Mouse (Mus musculus) heart, embryonic 16.5 days (tissue): ENCODE data around the gene Ergic1. TPM values are rescaled to one million over a fixed set of nuclear protein-coding genes. Genes with fewer than 3 reads are reported as not detected.
A peak's percentile ranks its signal among the peaks of the same experiment; 100 is the strongest.

Experiments
- ATAC-seq: fragments of 200-750 bp; cut with Nextera tagmentation; replicated peaks from 2 replicates; pipeline ENCODE4 v1.8.0; 2017; ENCODE audit warnings: moderate number of reproducible peaks; ENCODE audit not compliant: insufficient read depth, low FRiP score; ENCODE audit errors: extremely low read depth
- H3K27ac ChIP-seq: fragments of 300-500 bp; sonication (generic); 2 replicates; pipeline ENCODE4 v1.5.1; 2014; ENCODE audit warnings: mild to moderate bottlenecking, low read length, control low read depth, moderate library complexity
- H3K27me3 ChIP-seq: fragments of 300-500 bp; sonication (generic); 2 replicates; pipeline ENCODE4 v1.6.1; 2014; ENCODE audit warnings: low read length, mixed read lengths; ENCODE audit not compliant: control insufficient read depth, insufficient read depth
- H3K36me3 ChIP-seq: fragments of 300-500 bp; sonication (generic); 2 replicates; pipeline ENCODE4 v1.6.1; 2014; ENCODE audit not compliant: control insufficient read depth, insufficient read depth
- H3K4me1 ChIP-seq: fragments of 300-500 bp; sonication (generic); 2 replicates; pipeline ENCODE4 v1.6.1; 2014; ENCODE audit warnings: low read length, mixed read lengths; ENCODE audit not compliant: control insufficient read depth, insufficient read depth
- H3K4me2 ChIP-seq: fragments of 300-500 bp; sonication (generic); 2 replicates; pipeline ENCODE4 v1.6.1; 2014; ENCODE audit warnings: low read depth, mild to moderate bottlenecking, control low read depth, low read length
- H3K4me3 ChIP-seq: fragments of 300-500 bp; sonication (generic); 2 replicates; pipeline ENCODE4 v1.5.1; 2014; ENCODE audit warnings: mild to moderate bottlenecking, control low read depth, low read length
- H3K9ac ChIP-seq: fragments of 300-500 bp; sonication (generic); 2 replicates; pipeline ENCODE4 v1.6.1; 2014; ENCODE audit warnings: low read length, control low read depth
- H3K9me3 ChIP-seq: fragments of 300-500 bp; sonication (generic); replicated peaks from 2 replicates; pipeline ENCODE4 v1.6.1; 2016; ENCODE audit warnings: low read length; ENCODE audit not compliant: control insufficient read depth
- WGBS: fragments of 180-500 bp; shearing (Covaris S2); extraction: QIAGEN DNeasy Blood & Tissue Kit; methylation state at CpG from one replicate; pipeline ENCODE4 v1.1.7; 2014; 5-methylcytosine and 5-hydroxymethylcytosine counted together
- polyA plus RNA-seq: library from polyadenylated mRNA; unstranded; fragments of >200 nt; fragmentation: Nextera tagmentation; extraction: Ambion mirVana; gene quantifications from 2 replicates; pipeline ENCODE4 v1.2.1, GENCODE M21; 2015

Gene Ergic1
- polyA plus RNA-seq, 1 experiment from 2014 or later: 84.9 TPM

DNA sequence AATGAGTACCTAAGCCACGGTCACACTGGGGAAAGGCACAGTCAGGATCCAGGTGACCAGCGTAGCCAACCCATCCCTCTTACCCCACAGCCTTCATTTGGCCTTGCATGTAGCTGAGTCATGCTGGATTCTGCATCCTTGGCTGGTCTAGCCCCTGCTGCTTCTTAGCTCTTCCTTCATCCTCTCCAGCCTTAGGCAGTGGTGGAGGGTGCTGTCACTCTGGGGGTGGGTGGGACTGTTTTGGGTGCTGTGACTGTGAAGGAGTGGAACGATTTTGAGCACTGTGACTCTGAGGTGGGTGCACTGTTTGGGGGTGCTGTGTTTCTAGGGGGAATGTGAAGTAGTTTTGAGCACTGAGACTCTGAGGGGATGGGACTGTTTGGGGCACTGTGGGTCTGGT lies 67.6 kb downstream of the Ergic1 start:
- WGBS: 92% methylated on average over 3 of the region's 3 CpGs
- Histone ChIP-seq H3K4me1 (no peaks in the 10 kb centered on the region), H3K27me3 (no peaks in the 10 kb centered on the region), H3K36me3 (peaks cover 35% of the 10 kb centered on the region), H3K27ac (no peak overlapping the region), H3K9me3 (no peaks in the 10 kb centered on the region), H3K4me3 (no peak overlapping the region), H3K4me2 (no peak overlapping the region), H3K9ac (no peak overlapping the region)
- no peak for ATAC-seq

- Histone ChIP-seq H3K4me1 (no peaks in the 10 kb centered on the region), H3K9ac (no peak overlapping the region), H3K4me3 (no peak overlapping the region), H3K4me2 (no peak overlapping the region), H3K27me3 (no peaks in the 10 kb centered on the region), H3K9me3 (no peaks in the 10 kb centered on the region), H3K36me3 (peaks cover 32% of the 10 kb centered on the region), H3K27ac (no peak overlapping the region)
- WGBS: 66% methylated on average over 8 of the region's 8 CpGs
- no peak for ATAC-seq
Observed at GRCm38 (mm10) chr17:26631811-26632327, 70.6 kb downstream of the Ergic1 start.

GRCm38 (mm10) chr17:26633186-26633585 lies 71.9 kb downstream of the Ergic1 start:
- H3K4me2 ChIP-seq: no peak overlapping the region
- no peaks in the 10 kb centered on the region for H3K4me1 ChIP-seq
- no peak for ATAC-seq
- peaks cover 32% of the 10 kb centered on the region for H3K36me3 ChIP-seq
- H3K9ac ChIP-seq: no peak overlapping the region
- no peak overlapping the region for H3K4me3 ChIP-seq
- WGBS: 86% methylated on average over 9 of the region's 9 CpGs
- H3K9me3 ChIP-seq: no peaks in the 10 kb centered on the region
- no peaks in the 10 kb centered on the region for H3K27me3 ChIP-seq
- no peak overlapping the region for H3K27ac ChIP-seq

DNA sequence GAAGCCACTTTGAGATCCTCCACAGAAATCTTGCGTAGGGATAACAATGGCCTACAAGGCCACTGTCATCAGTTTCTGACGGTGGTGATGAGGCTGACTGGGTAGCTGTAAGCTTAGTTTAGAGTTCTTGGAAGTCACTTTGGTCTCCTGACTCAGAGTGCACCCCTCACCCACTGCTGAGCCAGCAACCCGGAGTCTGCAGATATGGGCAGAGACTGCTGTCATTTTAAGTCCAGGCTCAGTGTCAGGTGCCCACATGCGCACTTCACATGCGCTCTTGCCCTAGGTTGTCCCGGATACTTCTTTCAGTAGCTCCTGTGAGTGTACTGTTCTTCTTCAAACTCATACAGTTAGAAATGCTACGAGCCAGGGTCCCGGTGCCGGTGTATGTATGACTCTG lies 72.6 kb downstream of the Ergic1 start:
- ATAC-seq: no peak
- no peaks in the 10 kb centered on the region for H3K27me3 ChIP-seq
- no peaks in the 10 kb centered on the region for H3K9me3 ChIP-seq
- no peak overlapping the region for H3K27ac ChIP-seq
- H3K4me1 ChIP-seq: no peaks in the 10 kb centered on the region
- H3K9ac ChIP-seq: no peak overlapping the region
- 85% methylated on average over 9 of the region's 9 CpGs for WGBS
- H3K4me3 ChIP-seq: no peak overlapping the region
- no peak overlapping the region for H3K4me2 ChIP-seq
- H3K36me3 ChIP-seq: peaks cover 32% of the 10 kb centered on the region

GRCm38 (mm10) chr17:26634539-26634938 lies 73.2 kb downstream of the Ergic1 start:
- Histone ChIP-seq H3K27ac (no peak overlapping the region), H3K36me3 (peaks cover 33% of the 10 kb centered on the region), H3K4me1 (no peaks in the 10 kb centered on the region), H3K9ac (no peak overlapping the region), H3K27me3 (no peaks in the 10 kb centered on the region), H3K4me3 (no peak overlapping the region), H3K4me2 (no peak overlapping the region), H3K9me3 (no peaks in the 10 kb centered on the region)
- no peak for ATAC-seq
- 89% methylated on average over 7 of the region's 7 CpGs for WGBS

DNA sequence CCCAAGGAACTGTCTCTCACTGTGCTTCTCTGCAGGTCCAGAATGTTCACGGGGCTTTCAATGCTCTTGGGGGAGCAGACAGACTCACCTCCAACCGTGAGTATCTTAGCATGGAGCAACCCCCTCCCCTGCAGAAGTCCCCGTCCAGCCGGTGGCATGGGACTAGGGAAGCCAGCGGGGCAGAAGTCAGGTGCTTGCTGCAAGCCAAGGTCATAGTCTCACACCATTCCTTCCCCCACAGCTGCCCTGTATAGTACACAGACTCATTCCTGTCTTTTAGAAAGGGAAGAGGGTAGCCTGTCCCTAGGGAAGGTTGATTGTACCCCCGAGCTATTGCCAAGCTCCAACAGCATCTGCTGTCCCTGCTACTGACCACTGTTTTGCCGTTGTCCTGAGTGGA lies 74.7 kb downstream of the Ergic1 start:
- Histone ChIP-seq H3K4me3 (no peak overlapping the region), H3K9ac (no peak overlapping the region), H3K36me3 (peaks cover 28% of the 10 kb centered on the region)

DNA sequence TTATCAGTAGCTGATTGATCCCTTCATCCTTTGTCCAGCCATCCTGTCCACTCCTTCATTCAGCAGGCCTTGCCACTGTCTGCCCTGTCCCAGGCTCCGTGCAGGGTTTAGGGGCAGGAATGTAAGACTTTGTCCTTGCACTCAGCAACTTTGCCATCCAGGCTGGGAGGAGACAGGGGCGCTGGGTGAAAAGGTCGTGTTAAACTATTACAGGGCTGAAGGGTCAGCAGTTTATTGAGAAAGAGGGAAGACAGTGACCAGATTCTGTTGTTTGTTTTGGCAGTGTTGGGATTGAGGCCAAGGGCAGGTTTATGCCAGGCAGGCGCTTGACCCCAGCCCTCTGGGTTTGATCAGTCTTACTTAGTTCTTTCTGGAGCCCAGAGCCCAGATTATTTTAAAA lies 76.6 kb downstream of the Ergic1 start:
- Histone ChIP-seq H3K9ac (no peak overlapping the region), H3K36me3 (peaks cover 46% of the 10 kb centered on the region), H3K4me1 (no peaks in the 10 kb centered on the region), H3K27me3 (no peaks in the 10 kb centered on the region), H3K9me3 (no peaks in the 10 kb centered on the region), H3K4me2 (no peak overlapping the region), H3K27ac (no peak overlapping the region), H3K4me3 (no peak overlapping the region)
- 55% methylated on average over 4 of the region's 4 CpGs for WGBS
- no peak for ATAC-seq

More for the DNA sequence above, 74.7 kb downstream of the Ergic1 start:
- no peaks in the 10 kb centered on the region for H3K9me3 ChIP-seq
- WGBS: 84% methylated on average over 7 of the region's 7 CpGs
- no peak overlapping the region for H3K4me2 ChIP-seq
- H3K27me3 ChIP-seq: no peaks in the 10 kb centered on the region
- no peaks in the 10 kb centered on the region for H3K4me1 ChIP-seq
- no peak for ATAC-seq
- no peak overlapping the region for H3K27ac ChIP-seq

- Histone ChIP-seq H3K27ac (no peak overlapping the region), H3K9ac (no peak overlapping the region), H3K4me3 (no peak overlapping the region), H3K4me1 (no peaks in the 10 kb centered on the region), H3K27me3 (no peaks in the 10 kb centered on the region), H3K36me3 (peaks cover 54% of the 10 kb centered on the region), H3K4me2 (no peak overlapping the region), H3K9me3 (no peaks in the 10 kb centered on the region)
- peak; percentile 84 for ATAC-seq
- WGBS: 12% methylated on average over 7 of the region's 7 CpGs
Observed at GRCm38 (mm10) chr17:26638655-26639054, 77.4 kb downstream of the Ergic1 start.

DNA sequence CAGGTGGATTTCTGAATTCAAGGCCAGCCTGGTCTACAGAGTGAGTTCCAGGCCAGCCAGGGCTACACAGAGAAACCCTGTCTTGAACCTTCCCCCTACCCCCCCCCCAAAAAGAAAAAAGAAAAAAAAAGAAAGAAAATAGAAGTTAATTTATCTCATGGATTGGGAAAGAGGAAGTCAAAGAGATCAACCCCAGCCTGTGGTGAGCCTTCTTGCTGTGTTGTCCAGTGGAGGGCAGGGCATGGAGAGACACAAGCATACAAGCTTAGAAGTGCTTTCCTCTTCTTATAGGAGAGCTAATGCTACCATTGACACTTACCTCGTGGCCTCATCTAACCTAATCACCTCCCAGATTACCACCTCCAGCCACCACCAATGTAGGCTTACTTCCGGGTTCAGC lies 78.5 kb downstream of the Ergic1 start:
- H3K4me3 ChIP-seq: no peak overlapping the region
- 81% methylated on average over 2 of the region's 2 CpGs for WGBS
- peaks cover 56% of the 10 kb centered on the region for H3K36me3 ChIP-seq
- no peak overlapping the region for H3K27ac ChIP-seq
- ATAC-seq: no peak
- H3K9ac ChIP-seq: no peak overlapping the region
- H3K4me2 ChIP-seq: no peak overlapping the region
- peaks cover 4% of the 10 kb centered on the region for H3K4me1 ChIP-seq
- H3K27me3 ChIP-seq: no peaks in the 10 kb centered on the region
- H3K9me3 ChIP-seq: no peaks in the 10 kb centered on the region
